In genomic region chr10:13103838-13104237, GRCm38 (mm10) we compare ENCODE assay signal across 25 mouse cellular contexts. TPM values are rescaled to one million over a fixed set of nuclear protein-coding genes. Genes with fewer than 3 reads are reported as not detected.
DNase-seq lines count a peak whose midpoint lies in the region; ATAC-seq lines count a peak whose summit lies in the region.
"Had no signal": no experiment of that assay in that cellular context is flagged by ENCODE, and none has a peak within 500 bp of the region (broad histone marks: within the 10 kb centered on the region; RNA-seq: fewer than 3 reads in every experiment).

No protein-coding gene starts in this region.

- DNase-seq in spleen, postnatal 36 days (ENCODE audit: low spot score in 2 of 2) = peak; percentile 15 to 25
- DNase-seq in spleen, adult 12 weeks (ENCODE audit: low spot score) = no peak
- peak; percentile 61 for DNase-seq in splenic B cell, adult 2 months (ENCODE audit: low read depth, low spot score)
- no peak for DNase-seq in cerebellum, postnatal 4 days (ENCODE audit: low spot score in 2 of 2)
- no peak for DNase-seq in urinary bladder, postnatal 14 days (ENCODE audit: low spot score)
- no peak for DNase-seq in embryo, embryonic 10.5 days (ENCODE audit: low spot score)
- DNase-seq: adrenal gland, postnatal 10 days; adrenal gland, postnatal 36 days; cerebellum, adult 18-20 months; cerebellum, adult 9-10 months; cerebellum, postnatal 14 days; gastrocnemius, postnatal 10 days; gastrocnemius, postnatal 36 days; heart, adult 18-20 months; heart, postnatal 14 days; heart, postnatal 4 days had no signal

- ATAC-seq in common myeloid progenitor, adult 5-6 weeks (replicated peaks; ENCODE audit: low read depth, poor library complexity, severe bottlenecking) = peak; percentile 73
- ATAC-seq in megakaryocyte progenitor cell, adult 5-6 weeks (replicated peaks; ENCODE audit: poor library complexity) = peak; percentile 89
- ATAC-seq: forebrain, embryonic 13.5 days; forebrain, embryonic 16.5 days; Patski had no signal

- no peaks in the 10 kb centered on the region for H3K36me3 ChIP-seq in splenic B cell, adult 2 months (ENCODE audit: control insufficient read depth, insufficient read depth, low read length, poor library complexity, severe bottlenecking)
- H3K36me3 ChIP-seq: G1E; hindbrain, embryonic 15.5 days had no signal

- H3K27me3 ChIP-seq in splenic B cell, adult 2 months (ENCODE audit: control insufficient read depth, insufficient read depth, low read length, poor library complexity, severe bottlenecking) = no peaks in the 10 kb centered on the region
- H3K27me3 ChIP-seq: CH12.LX; forebrain, embryonic 13.5 days; heart, embryonic 13.5 days; hindbrain, embryonic 15.5 days; Patski had no signal

RNA-seq across cellular contexts. Expression of gene Plagl1, which starts 43.5 kb away (rescaled TPM):
- total RNA-seq in common myeloid progenitor, adult 5-6 weeks (2017) = 0.14 TPM in 1 of 2 replicates, not detected in the other
- total RNA-seq in megakaryocyte progenitor cell, adult 5-6 weeks (2015) = 1.1 and 2.2 TPM in 2 replicates
- total RNA-seq in megakaryocyte progenitor cell, adult 5-6 weeks (2017) = 0.25 and 1.7 TPM in 2 replicates

Comparison
In these comparisons a context has a peak if more than half of its experiments do, and no peak if none do; other contexts are left out.
1. DNase-seq: peak in spleen, postnatal 36 days (2 of 2) and splenic B cell, adult 2 months (single experiment); none in spleen, adult 12 weeks (single experiment), cerebellum, postnatal 4 days (0 of 2), urinary bladder, postnatal 14 days (single experiment) and embryo, embryonic 10.5 days (single experiment).